Mouse (Mus musculus): ENCODE data around the gene Stradb. TPM values are rescaled to one million over a fixed set of nuclear protein-coding genes. Genes with fewer than 3 reads are reported as not detected.
A peak's percentile ranks its signal among the peaks of the same experiment; 100 is the strongest.
"Not testable (repeated sequence)": the region's sequence is repeated elsewhere in the genome, so short reads cannot be mapped to it uniquely, and the experiment has no call there.

The Stradb gene
- polyA plus RNA-seq, 1 experiment from 2014 or later: 33.9 TPM

- Histone ChIP-seq H3K36me3 (ENCODE audit: control insufficient read depth, insufficient read depth, low read length) (no peaks in the 10 kb centered on the region), H3K4me3 (ENCODE audit: control insufficient read depth in 1 of 2, insufficient read depth in 1 of 2, low read depth in 1 of 2, low read length in 2 of 2) (no peak overlapping the region), H3K4me1 (ENCODE audit: control insufficient read depth in 2 of 2, insufficient read depth in 2 of 2, low read length in 2 of 2) (peaks cover 38 to 85% of the 10 kb centered on the region in 2 experiments), H3K9me3 (ENCODE audit: control insufficient read depth, low read length) (no peaks in the 10 kb centered on the region), H3K9ac (ENCODE audit: low read length) (no peak overlapping the region), H3K27me3 (ENCODE audit: control insufficient read depth, insufficient read depth, low read length) (no peaks in the 10 kb centered on the region), H3K4me2 (ENCODE audit: low read length) (no peak overlapping the region), H3K27ac (replicated peaks in 1 of 2; ENCODE audit: control insufficient read depth in 1 of 2, insufficient read depth in 1 of 2, low read depth in 2 of 2, low read length in 2 of 2) (no peak overlapping the region; a peak in 1 of 4 replicates)
- 68% methylated on average over 8 of the region's 8 CpGs for WGBS
- no peak for ATAC-seq (ENCODE audit: insufficient number of reproducible peaks, insufficient read depth, low FRiP score, low read depth)
Measured at GRCm38 (mm10) chr1:58954578-58955410, 18.5 kb upstream of the Stradb start.

GRCm38 (mm10) chr1:58955716-58956115, 17.6 kb upstream of the Stradb start:
- peaks cover 37 to 82% of the 10 kb centered on the region in 2 experiments for H3K4me1 ChIP-seq (ENCODE audit: control insufficient read depth in 2 of 2, insufficient read depth in 2 of 2, low read length in 2 of 2)
- WGBS: 51% methylated on average over 3 of the region's 3 CpGs
- no peak overlapping the region for H3K4me2 ChIP-seq (ENCODE audit: low read length)
- no peak overlapping the region for H3K4me3 ChIP-seq (ENCODE audit: control insufficient read depth in 1 of 2, insufficient read depth in 1 of 2, low read depth in 1 of 2, low read length in 2 of 2)
- H3K9ac ChIP-seq (ENCODE audit: low read length): no peak overlapping the region
- H3K36me3 ChIP-seq (ENCODE audit: control insufficient read depth, insufficient read depth, low read length): no peaks in the 10 kb centered on the region
- no peaks in the 10 kb centered on the region for H3K27me3 ChIP-seq (ENCODE audit: control insufficient read depth, insufficient read depth, low read length)
- peak overlapping the region; percentile 19 to 47; a peak in 1 of 4 replicates for H3K27ac ChIP-seq (replicated peaks in 1 of 2; ENCODE audit: control insufficient read depth in 1 of 2, insufficient read depth in 1 of 2, low read depth in 2 of 2, low read length in 2 of 2)
- ATAC-seq (ENCODE audit: insufficient number of reproducible peaks, insufficient read depth, low FRiP score, low read depth): no peak
- H3K9me3 ChIP-seq (ENCODE audit: control insufficient read depth, low read length): no peaks in the 10 kb centered on the region

DNA sequence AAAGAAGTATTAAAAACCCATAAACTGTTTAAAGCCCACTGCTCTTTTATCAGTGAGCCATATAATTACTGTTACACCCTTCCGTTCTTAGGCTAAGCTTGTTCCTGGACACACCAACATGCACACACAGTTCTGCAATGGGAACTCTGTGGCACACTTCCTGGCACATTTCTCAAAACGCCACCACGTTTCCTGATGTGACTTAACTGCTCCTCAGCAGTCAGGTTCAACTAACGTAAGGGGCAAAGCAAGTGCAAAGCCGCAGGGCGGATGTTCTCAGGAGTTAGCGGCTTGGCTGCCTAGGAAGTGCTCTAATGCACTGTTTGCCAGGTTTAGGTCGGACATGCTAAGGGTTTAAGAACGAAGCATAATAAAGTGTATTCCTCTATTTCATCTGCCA, 17.1 kb upstream of the Stradb start:
- H3K36me3 ChIP-seq (ENCODE audit: control insufficient read depth, insufficient read depth, low read length): no peaks in the 10 kb centered on the region
- no peak overlapping the region for H3K4me2 ChIP-seq (ENCODE audit: low read length)
- no peak overlapping the region for H3K27ac ChIP-seq (replicated peaks in 1 of 2; ENCODE audit: control insufficient read depth in 1 of 2, insufficient read depth in 1 of 2, low read depth in 2 of 2, low read length in 2 of 2)
- no peak overlapping the region for H3K9ac ChIP-seq (ENCODE audit: low read length)
- no peak for ATAC-seq (ENCODE audit: insufficient number of reproducible peaks, insufficient read depth, low FRiP score, low read depth)
- WGBS: 72% methylated on average over 9 of the region's 9 CpGs
- no peaks in the 10 kb centered on the region for H3K9me3 ChIP-seq (ENCODE audit: control insufficient read depth, low read length)
- no peak overlapping the region for H3K4me3 ChIP-seq (ENCODE audit: control insufficient read depth in 1 of 2, insufficient read depth in 1 of 2, low read depth in 1 of 2, low read length in 2 of 2)
- H3K27me3 ChIP-seq (ENCODE audit: control insufficient read depth, insufficient read depth, low read length): no peaks in the 10 kb centered on the region
- H3K4me1 ChIP-seq (ENCODE audit: control insufficient read depth in 2 of 2, insufficient read depth in 2 of 2, low read length in 2 of 2): peaks cover 35 to 82% of the 10 kb centered on the region in 2 experiments

- Histone ChIP-seq H3K4me1 (ENCODE audit: control insufficient read depth in 2 of 2, insufficient read depth in 2 of 2, low read length in 2 of 2) (peaks cover 25 to 80% of the 10 kb centered on the region in 2 experiments), H3K27ac (replicated peaks in 1 of 2; ENCODE audit: control insufficient read depth in 1 of 2, insufficient read depth in 1 of 2, low read depth in 2 of 2, low read length in 2 of 2) (peak overlapping the region; percentile 46 to 55; a peak in 3 of 4 replicates), H3K9ac (ENCODE audit: low read length) (no peak overlapping the region), H3K4me3 (ENCODE audit: control insufficient read depth in 1 of 2, insufficient read depth in 1 of 2, low read depth in 1 of 2, low read length in 2 of 2) (no peak overlapping the region), H3K4me2 (ENCODE audit: low read length) (0 out of 2 replicates have a peak overlapping the region, but pooled peaks have one; percentile 2), H3K9me3 (ENCODE audit: control insufficient read depth, low read length) (no peaks in the 10 kb centered on the region), H3K27me3 (ENCODE audit: control insufficient read depth, insufficient read depth, low read length) (no peaks in the 10 kb centered on the region), H3K36me3 (ENCODE audit: control insufficient read depth, insufficient read depth, low read length) (no peaks in the 10 kb centered on the region)
- no peak for ATAC-seq (ENCODE audit: insufficient number of reproducible peaks, insufficient read depth, low FRiP score, low read depth)
- 32% methylated on average over 2 of the region's 2 CpGs for whole genome bisulfite sequencing
Measured at GRCm38 (mm10) chr1:58957931-58958330, 15.4 kb upstream of the Stradb start.

GRCm38 (mm10) chr1:58958789-58959526, 14.4 kb upstream of the Stradb start:
- H3K4me2 ChIP-seq (ENCODE audit: low read length); H3K4me3 ChIP-seq (ENCODE audit: control insufficient read depth in 1 of 2, insufficient read depth in 1 of 2, low read depth in 1 of 2, low read length in 2 of 2); H3K9ac ChIP-seq (ENCODE audit: low read length); H3K36me3 ChIP-seq (ENCODE audit: control insufficient read depth, insufficient read depth, low read length); ATAC-seq (ENCODE audit: insufficient number of reproducible peaks, insufficient read depth, low FRiP score, low read depth); H3K9me3 ChIP-seq (ENCODE audit: control insufficient read depth, low read length); H3K27me3 ChIP-seq (ENCODE audit: control insufficient read depth, insufficient read depth, low read length): not testable (repeated sequence)
- WGBS: 67% methylated on average over 16 of the region's 16 CpGs
- Histone ChIP-seq H3K4me1 (ENCODE audit: control insufficient read depth in 2 of 2, insufficient read depth in 2 of 2, low read length in 2 of 2) (peaks cover 23 to 71% of the 10 kb centered on the region in 2 experiments), H3K27ac (replicated peaks in 1 of 2; ENCODE audit: control insufficient read depth in 1 of 2, insufficient read depth in 1 of 2, low read depth in 2 of 2, low read length in 2 of 2) (peak overlapping the region; percentile 60 to 64; a peak in 2 of 4 replicates)

DNA sequence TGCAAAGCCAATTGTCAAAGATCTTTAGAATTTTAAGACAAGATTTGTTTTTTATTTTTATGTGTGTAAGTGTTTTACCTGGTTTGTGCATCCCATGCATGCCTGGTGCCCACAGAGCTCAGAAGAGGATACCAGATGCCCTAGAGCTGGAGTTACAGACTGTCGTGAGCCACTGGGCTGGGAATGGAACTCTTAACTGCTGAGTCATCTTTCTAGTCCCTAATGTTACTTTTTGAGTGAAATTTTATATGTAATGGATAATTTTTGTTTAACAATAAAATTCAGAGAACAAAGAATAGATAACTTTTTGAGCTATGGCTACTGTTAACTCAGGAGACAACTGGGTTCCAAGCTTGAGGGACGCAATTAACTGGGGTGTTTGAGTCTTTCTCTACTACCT, 13.6 kb upstream of the Stradb start:
- no peak for ATAC-seq (ENCODE audit: insufficient number of reproducible peaks, insufficient read depth, low FRiP score, low read depth)
- WGBS: 79% methylated on average over 2 of the region's 2 CpGs
- Histone ChIP-seq H3K36me3 (ENCODE audit: control insufficient read depth, insufficient read depth, low read length) (no peaks in the 10 kb centered on the region), H3K27ac (replicated peaks in 1 of 2; ENCODE audit: control insufficient read depth in 1 of 2, insufficient read depth in 1 of 2, low read depth in 2 of 2, low read length in 2 of 2) (no peak overlapping the region), H3K4me1 (ENCODE audit: control insufficient read depth in 2 of 2, insufficient read depth in 2 of 2, low read length in 2 of 2) (peaks cover 18 to 64% of the 10 kb centered on the region in 2 experiments), H3K4me3 (ENCODE audit: control insufficient read depth in 1 of 2, insufficient read depth in 1 of 2, low read depth in 1 of 2, low read length in 2 of 2) (no peak overlapping the region), H3K9me3 (ENCODE audit: control insufficient read depth, low read length) (no peaks in the 10 kb centered on the region), H3K4me2 (ENCODE audit: low read length) (no peak overlapping the region), H3K9ac (ENCODE audit: low read length) (no peak overlapping the region), H3K27me3 (ENCODE audit: control insufficient read depth, insufficient read depth, low read length) (no peaks in the 10 kb centered on the region)

- WGBS: 40% methylated on average over 12 of the region's 12 CpGs
- ATAC-seq (ENCODE audit: insufficient number of reproducible peaks, insufficient read depth, low FRiP score, low read depth): no peak
- H3K4me1 ChIP-seq (ENCODE audit: control insufficient read depth in 2 of 2, insufficient read depth in 2 of 2, low read length in 2 of 2): peaks cover 13 to 47% of the 10 kb centered on the region in 2 experiments
- H3K36me3 ChIP-seq (ENCODE audit: control insufficient read depth, insufficient read depth, low read length): no peaks in the 10 kb centered on the region
- no peaks in the 10 kb centered on the region for H3K9me3 ChIP-seq (ENCODE audit: control insufficient read depth, low read length)
- no peak overlapping the region for H3K9ac ChIP-seq (ENCODE audit: low read length)
- H3K27ac ChIP-seq (replicated peaks in 1 of 2; ENCODE audit: control insufficient read depth in 1 of 2, insufficient read depth in 1 of 2, low read depth in 2 of 2, low read length in 2 of 2): no peak overlapping the region; a peak in 1 of 4 replicates
- no peak overlapping the region for H3K4me3 ChIP-seq (ENCODE audit: control insufficient read depth in 1 of 2, insufficient read depth in 1 of 2, low read depth in 1 of 2, low read length in 2 of 2)
- no peaks in the 10 kb centered on the region for H3K27me3 ChIP-seq (ENCODE audit: control insufficient read depth, insufficient read depth, low read length)
- H3K4me2 ChIP-seq (ENCODE audit: low read length): no peak overlapping the region
Measured at GRCm38 (mm10) chr1:58961152-58961893, 12.0 kb upstream of the Stradb start.
